Mouse (Mus musculus): ENCODE results near the gene Col4a3bp. TPM values are rescaled to one million over a fixed set of nuclear protein-coding genes. Genes with fewer than 3 reads are reported as not detected.

Gene Col4a3bp
- polyA plus RNA-seq, 1 experiment: 13.9 TPM

GRCm38 (mm10) chr13:96579979-96580378 lies 37.6 kb downstream of the Col4a3bp start:
- Histone ChIP-seq H3K27me3 (ENCODE audit: control insufficient read depth, insufficient read depth, insufficient read length) (no peaks in the 10 kb centered on the region), H3K4me3 (ENCODE audit: insufficient read depth, poor library complexity, severe bottlenecking) (no peak overlapping the region), H3ac (ENCODE audit: control insufficient read depth, insufficient read length, low read depth) (no peak overlapping the region), H3K36me3 (ENCODE audit: control insufficient read depth, insufficient read depth) (no peaks in the 10 kb centered on the region), H3K79me3 (ENCODE audit: low read depth) (peaks cover 11% of the 10 kb centered on the region), H3K79me2 (ENCODE audit: control insufficient read depth, insufficient read depth) (peaks cover 41% of the 10 kb centered on the region)
- TF ChIP-seq CTCF (IDR thresholded peaks at IDR 0.05; ENCODE audit: control insufficient read depth, insufficient read depth, insufficient read length) (no peak), MYOG (IDR thresholded peaks at IDR 0.05; ENCODE audit: control insufficient read depth, extremely low read depth, insufficient read length) (no peak), MYOD1 (IDR thresholded peaks at IDR 0.05; ENCODE audit: control insufficient read depth, insufficient read length, low read depth) (no peak), FOSL1 (IDR thresholded peaks at IDR 0.05; ENCODE audit: insufficient read depth, low read length, poor library complexity, severe bottlenecking) (no peak), USF1 (IDR thresholded peaks at IDR 0.05; ENCODE audit: low read depth) (no peak), MAX (IDR thresholded peaks at IDR 0.05) (no peak), CEBPB (IDR thresholded peaks at IDR 0.05; ENCODE audit: low read depth) (no peak)

GRCm38 (mm10) chr13:96584201-96584600 lies 41.8 kb downstream of the Col4a3bp start:
- Histone ChIP-seq H3K79me2 (ENCODE audit: control insufficient read depth, insufficient read depth) (peaks cover 30% of the 10 kb centered on the region), H3K4me3 (ENCODE audit: insufficient read depth, poor library complexity, severe bottlenecking) (no peak overlapping the region), H3K27me3 (ENCODE audit: control insufficient read depth, insufficient read depth, insufficient read length) (no peaks in the 10 kb centered on the region), H3K79me3 (ENCODE audit: low read depth) (peaks cover 7% of the 10 kb centered on the region), H3ac (ENCODE audit: control insufficient read depth, insufficient read length, low read depth) (no peak overlapping the region), H3K36me3 (ENCODE audit: control insufficient read depth, insufficient read depth) (no peaks in the 10 kb centered on the region)
- TF ChIP-seq USF1 (IDR thresholded peaks at IDR 0.05; ENCODE audit: low read depth): no peak
- no peak for TF ChIP-seq MYOD1 (IDR thresholded peaks at IDR 0.05; ENCODE audit: control insufficient read depth, insufficient read length, low read depth)
- no peak for TF ChIP-seq MAX (IDR thresholded peaks at IDR 0.05)
- no peak for TF ChIP-seq MYOG (IDR thresholded peaks at IDR 0.05; ENCODE audit: control insufficient read depth, extremely low read depth, insufficient read length)
- TF ChIP-seq CTCF (IDR thresholded peaks at IDR 0.05; ENCODE audit: control insufficient read depth, insufficient read depth, insufficient read length): no peak

- Histone ChIP-seq H3K79me2 (ENCODE audit: control insufficient read depth, insufficient read depth) (peaks cover 26% of the 10 kb centered on the region), H3K36me3 (ENCODE audit: control insufficient read depth, insufficient read depth) (no peaks in the 10 kb centered on the region), H3K79me3 (ENCODE audit: low read depth) (peaks cover 6% of the 10 kb centered on the region), H3K27me3 (ENCODE audit: control insufficient read depth, insufficient read depth, insufficient read length) (no peaks in the 10 kb centered on the region), H3K4me3 (ENCODE audit: insufficient read depth, poor library complexity, severe bottlenecking) (no peak overlapping the region), H3ac (ENCODE audit: control insufficient read depth, insufficient read length, low read depth) (no peak overlapping the region)
- TF ChIP-seq MYOD1 (IDR thresholded peaks at IDR 0.05; ENCODE audit: control insufficient read depth, insufficient read length, low read depth) (no peak), USF1 (IDR thresholded peaks at IDR 0.05; ENCODE audit: low read depth) (no peak), MYOG (IDR thresholded peaks at IDR 0.05; ENCODE audit: control insufficient read depth, extremely low read depth, insufficient read length) (no peak), FOSL1 (IDR thresholded peaks at IDR 0.05; ENCODE audit: insufficient read depth, low read length, poor library complexity, severe bottlenecking) (no peak), MAX (IDR thresholded peaks at IDR 0.05) (no peak), CEBPB (IDR thresholded peaks at IDR 0.05; ENCODE audit: low read depth) (no peak), CTCF (IDR thresholded peaks at IDR 0.05; ENCODE audit: control insufficient read depth, insufficient read depth, insufficient read length) (no peak)
Measured at GRCm38 (mm10) chr13:96586540-96586939, 44.1 kb downstream of the Col4a3bp start.

GRCm38 (mm10) chr13:96588642-96589041 lies 46.2 kb downstream of the Col4a3bp start:
- Histone ChIP-seq H3K79me3 (ENCODE audit: low read depth) (peaks cover 4% of the 10 kb centered on the region), H3K27me3 (ENCODE audit: control insufficient read depth, insufficient read depth, insufficient read length) (no peaks in the 10 kb centered on the region), H3ac (ENCODE audit: control insufficient read depth, insufficient read length, low read depth) (no peak overlapping the region), H3K4me3 (ENCODE audit: insufficient read depth, poor library complexity, severe bottlenecking) (no peak overlapping the region), H3K36me3 (ENCODE audit: control insufficient read depth, insufficient read depth) (no peaks in the 10 kb centered on the region), H3K79me2 (ENCODE audit: control insufficient read depth, insufficient read depth) (peaks cover 14% of the 10 kb centered on the region)
- TF ChIP-seq MAX (IDR thresholded peaks at IDR 0.05) (no peak), MYOD1 (IDR thresholded peaks at IDR 0.05; ENCODE audit: control insufficient read depth, insufficient read length, low read depth) (no peak), CTCF (IDR thresholded peaks at IDR 0.05; ENCODE audit: control insufficient read depth, insufficient read depth, insufficient read length) (no peak), MYOG (IDR thresholded peaks at IDR 0.05; ENCODE audit: control insufficient read depth, extremely low read depth, insufficient read length) (no peak), FOSL1 (IDR thresholded peaks at IDR 0.05; ENCODE audit: insufficient read depth, low read length, poor library complexity, severe bottlenecking) (no peak), USF1 (IDR thresholded peaks at IDR 0.05; ENCODE audit: low read depth) (no peak), CEBPB (IDR thresholded peaks at IDR 0.05; ENCODE audit: low read depth) (no peak)

- Histone ChIP-seq H3K27me3 (ENCODE audit: control insufficient read depth, insufficient read depth, insufficient read length) (no peaks in the 10 kb centered on the region), H3K4me3 (ENCODE audit: insufficient read depth, poor library complexity, severe bottlenecking) (no peak overlapping the region), H3K79me3 (ENCODE audit: low read depth) (peaks cover 3% of the 10 kb centered on the region), H3K79me2 (ENCODE audit: control insufficient read depth, insufficient read depth) (peaks cover 22% of the 10 kb centered on the region), H3ac (ENCODE audit: control insufficient read depth, insufficient read length, low read depth) (no peak overlapping the region), H3K36me3 (ENCODE audit: control insufficient read depth, insufficient read depth) (peaks cover under 1% of the 10 kb centered on the region)
- no peak for TF ChIP-seq MAX (IDR thresholded peaks at IDR 0.05)
- no peak for TF ChIP-seq CEBPB (IDR thresholded peaks at IDR 0.05; ENCODE audit: low read depth)
- no peak for TF ChIP-seq MYOD1 (IDR thresholded peaks at IDR 0.05; ENCODE audit: control insufficient read depth, insufficient read length, low read depth)
- no peak for TF ChIP-seq MYOG (IDR thresholded peaks at IDR 0.05; ENCODE audit: control insufficient read depth, extremely low read depth, insufficient read length)
- TF ChIP-seq CTCF (IDR thresholded peaks at IDR 0.05; ENCODE audit: control insufficient read depth, insufficient read depth, insufficient read length): no peak
- TF ChIP-seq FOSL1 (IDR thresholded peaks at IDR 0.05; ENCODE audit: insufficient read depth, low read length, poor library complexity, severe bottlenecking): no peak
- no peak for TF ChIP-seq USF1 (IDR thresholded peaks at IDR 0.05; ENCODE audit: low read depth)
Measured at GRCm38 (mm10) chr13:96593621-96594020, 51.2 kb downstream of the Col4a3bp start.

GRCm38 (mm10) chr13:96594070-96594469 lies 51.7 kb downstream of the Col4a3bp start:
- no peak overlapping the region for H3ac ChIP-seq (ENCODE audit: control insufficient read depth, insufficient read length, low read depth)

More at GRCm38 (mm10) chr13:96594070-96594469, 51.7 kb downstream of the Col4a3bp start:
- Histone ChIP-seq H3K36me3 (ENCODE audit: control insufficient read depth, insufficient read depth) (peaks cover 5% of the 10 kb centered on the region), H3K27me3 (ENCODE audit: control insufficient read depth, insufficient read depth, insufficient read length) (no peaks in the 10 kb centered on the region), H3K79me3 (ENCODE audit: low read depth) (peaks cover 3% of the 10 kb centered on the region), H3K79me2 (ENCODE audit: control insufficient read depth, insufficient read depth) (peaks cover 22% of the 10 kb centered on the region), H3K4me3 (ENCODE audit: insufficient read depth, poor library complexity, severe bottlenecking) (no peak overlapping the region)
- no peak for TF ChIP-seq MAX (IDR thresholded peaks at IDR 0.05)
- TF ChIP-seq MYOD1 (IDR thresholded peaks at IDR 0.05; ENCODE audit: control insufficient read depth, insufficient read length, low read depth): no peak
- no peak for TF ChIP-seq MYOG (IDR thresholded peaks at IDR 0.05; ENCODE audit: control insufficient read depth, extremely low read depth, insufficient read length)
- no peak for TF ChIP-seq CTCF (IDR thresholded peaks at IDR 0.05; ENCODE audit: control insufficient read depth, insufficient read depth, insufficient read length)
- TF ChIP-seq FOSL1 (IDR thresholded peaks at IDR 0.05; ENCODE audit: insufficient read depth, low read length, poor library complexity, severe bottlenecking): no peak
- TF ChIP-seq CEBPB (IDR thresholded peaks at IDR 0.05; ENCODE audit: low read depth): no peak
- TF ChIP-seq USF1 (IDR thresholded peaks at IDR 0.05; ENCODE audit: low read depth): no peak
